In the genomic region with DNA sequence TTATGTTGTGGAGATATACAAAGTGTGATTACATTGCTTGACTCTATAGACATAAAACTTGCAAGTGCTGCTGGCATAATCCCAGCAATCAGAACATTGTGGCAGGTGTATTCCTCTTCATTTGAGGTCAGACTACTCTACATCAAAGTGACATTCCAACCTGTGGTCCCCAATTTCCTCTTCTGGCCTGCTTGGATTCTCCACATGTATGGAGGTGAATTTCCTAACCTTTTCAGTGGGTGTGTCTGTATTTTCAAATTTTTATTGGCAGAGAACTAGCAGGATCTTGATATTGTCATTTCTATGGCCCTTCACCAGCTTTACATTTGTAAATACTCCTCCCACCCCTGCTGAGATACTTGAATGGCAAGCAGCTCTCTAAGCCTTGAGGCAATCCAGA, we compare ENCODE assay signal across 1 mouse cellular context. TPM values are rescaled to one million over a fixed set of nuclear protein-coding genes. Genes with fewer than 3 reads are reported as not detected.
"Had no signal": no experiment of that assay in that cellular context is flagged by ENCODE, and none has a peak within 500 bp of the region (broad histone marks: within the 10 kb centered on the region; RNA-seq: fewer than 3 reads in every experiment).

No protein-coding gene starts in this region.

RNA-seq across cellular contexts. Expression of a gene that starts 46.8 kb away (rescaled TPM):
- polyA plus RNA-seq: erythroblast, embryonic 14.5 days had no signal
